Mouse (Mus musculus): ENCODE data around the gene Zcchc24. TPM values are rescaled to one million over a fixed set of nuclear protein-coding genes. Genes with fewer than 3 reads are reported as not detected.

Gene Zcchc24
- total and polyA plus RNA-seq, 2 experiments = 27.3 to 53.0 TPM

GRCm38 (mm10) chr14:25774100-25774499, 5.3 kb upstream of the Zcchc24 start:
- 20% methylated on average over 5 of the region's 5 CpGs for WGBS
- H3K27ac ChIP-seq (replicated peaks; ENCODE audit: insufficient read depth, low read depth, low read length) = peak overlapping the region; percentile 82

DNA sequence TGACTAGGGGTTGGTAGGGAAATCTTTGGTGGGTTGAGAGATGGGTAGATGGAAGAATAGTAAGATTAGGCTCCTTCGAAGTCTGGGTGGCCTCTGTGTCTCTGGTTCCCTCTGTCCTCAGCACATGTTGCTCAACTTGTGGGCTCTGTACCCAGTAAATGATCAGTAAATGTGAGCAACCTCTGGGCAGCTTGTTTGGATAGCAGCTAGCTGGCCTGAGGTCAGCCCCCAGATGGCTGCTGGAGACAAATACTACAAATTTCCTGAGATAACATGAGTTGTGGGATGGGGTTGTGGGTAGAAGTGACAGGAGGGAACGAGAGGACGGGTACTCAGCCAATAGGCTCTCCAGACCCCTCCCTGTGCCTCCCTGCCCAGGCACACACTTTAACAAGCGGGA, 4.2 kb upstream of the Zcchc24 start:
- peak; percentile 90 for DNase-seq (ENCODE audit: extremely low read depth, low read depth, low spot score)
- H3K79me2 ChIP-seq (ENCODE audit: control insufficient read depth, insufficient read depth, low read length) = no peaks in the 10 kb centered on the region
- WGBS = 20% methylated on average over 4 of the region's 4 CpGs
- peak overlapping the region; percentile 82 for H3K27ac ChIP-seq (replicated peaks; ENCODE audit: insufficient read depth, low read depth, low read length)
- TF ChIP-seq CTCF (IDR thresholded peaks at IDR 0.05; ENCODE audit: low read depth, low read length) (no peak), POLR2A (IDR thresholded peaks at IDR 0.05; ENCODE audit: extremely low read depth, insufficient read depth, low read length) (no peak)
- H3K27me3 ChIP-seq (ENCODE audit: control insufficient read depth, insufficient read depth, low read length) = no peaks in the 10 kb centered on the region
- no peaks in the 10 kb centered on the region for H3K36me3 ChIP-seq (ENCODE audit: control insufficient read depth, insufficient read depth, low read length)
- 0 out of 2 replicates have a peak overlapping the region, but pooled peaks have one; percentile 3 for H3K9ac ChIP-seq (ENCODE audit: low read depth, low read length)
- no peak overlapping the region for H3K4me3 ChIP-seq (ENCODE audit: insufficient read depth, low read depth, low read length)
- H3K4me1 ChIP-seq (ENCODE audit: control insufficient read depth, insufficient read depth, low read length) = peaks cover 17% of the 10 kb centered on the region

More at GRCm38 (mm10) chr14:25774100-25774499, 5.3 kb upstream of the Zcchc24 start:
- Histone ChIP-seq H3K9ac (ENCODE audit: low read depth, low read length) (no peak overlapping the region), H3K4me3 (ENCODE audit: insufficient read depth, low read depth, low read length) (no peak overlapping the region), H3K4me1 (ENCODE audit: control insufficient read depth, insufficient read depth, low read length) (peaks cover 17% of the 10 kb centered on the region), H3K36me3 (ENCODE audit: control insufficient read depth, insufficient read depth, low read length) (no peaks in the 10 kb centered on the region), H3K79me2 (ENCODE audit: control insufficient read depth, insufficient read depth, low read length) (no peaks in the 10 kb centered on the region), H3K27me3 (ENCODE audit: control insufficient read depth, insufficient read depth, low read length) (no peaks in the 10 kb centered on the region)
- DNase-seq (ENCODE audit: extremely low read depth, low read depth, low spot score) = peak; percentile 82
- no peak for TF ChIP-seq POLR2A (IDR thresholded peaks at IDR 0.05; ENCODE audit: extremely low read depth, insufficient read depth, low read length)
- TF ChIP-seq CTCF (IDR thresholded peaks at IDR 0.05; ENCODE audit: low read depth, low read length) = no peak

- no peaks in the 10 kb centered on the region for H3K27me3 ChIP-seq (ENCODE audit: control insufficient read depth, insufficient read depth, low read length)
- H3K79me2 ChIP-seq (ENCODE audit: control insufficient read depth, insufficient read depth, low read length) = peaks cover 19% of the 10 kb centered on the region
- TF ChIP-seq POLR2A (IDR thresholded peaks at IDR 0.05; ENCODE audit: extremely low read depth, insufficient read depth, low read length) (no peak), CTCF (IDR thresholded peaks at IDR 0.05; ENCODE audit: low read depth, low read length) (no peak)
- no peak for DNase-seq (ENCODE audit: extremely low read depth, low read depth, low spot score)
- H3K9ac ChIP-seq (ENCODE audit: low read depth, low read length) = no peak overlapping the region
- H3K27ac ChIP-seq (replicated peaks; ENCODE audit: insufficient read depth, low read depth, low read length) = no peak overlapping the region
- no peaks in the 10 kb centered on the region for H3K36me3 ChIP-seq (ENCODE audit: control insufficient read depth, insufficient read depth, low read length)
- 70% methylated on average over 8 of the region's 8 CpGs for WGBS
- H3K4me3 ChIP-seq (ENCODE audit: insufficient read depth, low read depth, low read length) = no peak overlapping the region
- H3K4me1 ChIP-seq (ENCODE audit: control insufficient read depth, insufficient read depth, low read length) = peaks cover 29% of the 10 kb centered on the region
Measured at GRCm38 (mm10) chr14:25769626-25770306, 927 bp upstream of the Zcchc24 start.

- peak overlapping the region; percentile 97 for H3K9ac ChIP-seq (ENCODE audit: low read depth, low read length)
- peak; percentile 69 for DNase-seq (ENCODE audit: extremely low read depth, low read depth, low spot score)
- H3K36me3 ChIP-seq (ENCODE audit: control insufficient read depth, insufficient read depth, low read length) = no peaks in the 10 kb centered on the region
- no peaks in the 10 kb centered on the region for H3K27me3 ChIP-seq (ENCODE audit: control insufficient read depth, insufficient read depth, low read length)
- H3K27ac ChIP-seq (replicated peaks; ENCODE audit: insufficient read depth, low read depth, low read length) = peak overlapping the region; percentile 98
- TF ChIP-seq CTCF (IDR thresholded peaks at IDR 0.05; ENCODE audit: low read depth, low read length) (no peak), POLR2A (IDR thresholded peaks at IDR 0.05; ENCODE audit: extremely low read depth, insufficient read depth, low read length) (no peak)
- peaks cover 30% of the 10 kb centered on the region for H3K79me2 ChIP-seq (ENCODE audit: control insufficient read depth, insufficient read depth, low read length)
- H3K4me3 ChIP-seq (ENCODE audit: insufficient read depth, low read depth, low read length) = peak overlapping the region; percentile 92
- H3K4me1 ChIP-seq (ENCODE audit: control insufficient read depth, insufficient read depth, low read length) = peaks cover 25% of the 10 kb centered on the region
- under 1% methylated on average over 50 of the region's 50 CpGs for WGBS
Measured at GRCm38 (mm10) chr14:25768261-25768893, 462 bp downstream of the Zcchc24 start.

GRCm38 (mm10) chr14:25767725-25768203, 1.1 kb downstream of the Zcchc24 start:
- 0% methylated on average over 6 of the region's 6 CpGs for WGBS
- Histone ChIP-seq H3K27ac (replicated peaks; ENCODE audit: insufficient read depth, low read depth, low read length) (peak overlapping the region; percentile 98), H3K4me3 (ENCODE audit: insufficient read depth, low read depth, low read length) (peak overlapping the region; percentile 92), H3K4me1 (ENCODE audit: control insufficient read depth, insufficient read depth, low read length) (peaks cover 24% of the 10 kb centered on the region), H3K27me3 (ENCODE audit: control insufficient read depth, insufficient read depth, low read length) (no peaks in the 10 kb centered on the region), H3K79me2 (ENCODE audit: control insufficient read depth, insufficient read depth, low read length) (peaks cover 34% of the 10 kb centered on the region), H3K36me3 (ENCODE audit: control insufficient read depth, insufficient read depth, low read length) (no peaks in the 10 kb centered on the region), H3K9ac (ENCODE audit: low read depth, low read length) (peak overlapping the region; percentile 97)
- no peak for TF ChIP-seq CTCF (IDR thresholded peaks at IDR 0.05; ENCODE audit: low read depth, low read length)
- 0 out of 2 replicates have a peak, but pooled peaks have one; percentile 11 for TF ChIP-seq POLR2A (IDR thresholded peaks at IDR 0.05; ENCODE audit: extremely low read depth, insufficient read depth, low read length)
- DNase-seq (ENCODE audit: extremely low read depth, low read depth, low spot score) = peak; percentile 97
